30 mouse cellular contexts compared by ENCODE assay signal in the genomic region with DNA sequence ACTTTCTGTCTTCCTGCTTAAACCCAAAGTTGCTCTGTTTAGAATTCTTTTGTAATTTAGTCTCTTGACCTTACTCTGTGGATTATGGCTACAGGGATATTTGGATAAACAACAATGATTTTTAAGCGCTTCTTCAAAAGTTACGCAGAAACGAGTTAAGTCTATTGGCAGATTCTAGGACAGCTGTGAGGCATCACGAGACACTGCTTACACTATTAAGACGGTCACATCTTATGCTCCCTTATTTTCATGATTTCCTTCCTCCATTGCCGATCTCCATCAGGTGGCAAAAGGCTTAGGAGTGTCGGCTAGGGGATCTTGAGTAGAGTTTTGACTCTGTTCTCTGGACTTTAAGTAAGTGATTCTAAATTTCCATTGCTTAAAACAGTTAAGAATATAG. TPM values are rescaled to one million over a fixed set of nuclear protein-coding genes. Genes with fewer than 3 reads are reported as not detected.
"Had no signal": no experiment of that assay in that cellular context is flagged by ENCODE, and none has a peak within 500 bp of the region (broad histone marks: within the 10 kb centered on the region; RNA-seq: fewer than 3 reads in every experiment).

No protein-coding gene starts in this region.

- ATAC-seq: forebrain, embryonic 16.5 days; hindbrain, postnatal 0 days; intestine, embryonic 16.5 days had no signal

- DNase-seq: gastrocnemius, postnatal 14 days; gastrocnemius, postnatal 36 days; heart, adult 18-20 months; heart, postnatal 10 days; kidney, adult 11 months; kidney, adult 2 months; kidney, adult 9 months; kidney, postnatal 14 days; kidney, postnatal 4 days had no signal

- H3K9ac ChIP-seq: heart, embryonic 12.5 days; hindbrain, embryonic 13.5 days; hindbrain, embryonic 15.5 days; kidney, embryonic 15.5 days; limb, embryonic 12.5 days had no signal

- H3K36me3 ChIP-seq: hindbrain, embryonic 13.5 days; hindbrain, embryonic 15.5 days had no signal

- H3K9me3 ChIP-seq: heart, embryonic 10.5 days; heart, embryonic 12.5 days; hindbrain, embryonic 13.5 days; hindbrain, embryonic 15.5 days; kidney, embryonic 15.5 days; limb, embryonic 10.5 days; limb, embryonic 12.5 days had no signal

- H3K4me3 ChIP-seq: heart, embryonic 10.5 days; heart, embryonic 12.5 days; hindbrain, embryonic 13.5 days; hindbrain, embryonic 15.5 days; kidney, embryonic 15.5 days; layer of hippocampus, adult 2 months; left cerebral cortex, adult 2 months; limb, embryonic 10.5 days; limb, embryonic 12.5 days had no signal

- H3K27me3 ChIP-seq: heart, embryonic 12.5 days; hindbrain, embryonic 15.5 days; kidney, embryonic 15.5 days; limb, embryonic 12.5 days had no signal

- H3K27ac ChIP-seq: heart, embryonic 10.5 days; hindbrain, embryonic 13.5 days; hindbrain, embryonic 15.5 days; hindbrain, postnatal 0 days; kidney, embryonic 15.5 days; kidney, postnatal 0 days; layer of hippocampus, adult 2 months; left cerebral cortex, adult 2 months; limb, embryonic 10.5 days; limb, embryonic 12.5 days had no signal

- H3K4me2 ChIP-seq: heart, embryonic 12.5 days; hindbrain, embryonic 13.5 days; hindbrain, embryonic 15.5 days; kidney, embryonic 15.5 days; limb, embryonic 12.5 days had no signal

- H3K4me1 ChIP-seq: heart, embryonic 10.5 days; heart, embryonic 12.5 days; hindbrain, embryonic 13.5 days; hindbrain, embryonic 15.5 days; kidney, embryonic 15.5 days; limb, embryonic 10.5 days; limb, embryonic 12.5 days had no signal

RNA-seq across cellular contexts. Expression of gene Hsd17b13, which starts 33.1 kb away (rescaled TPM):
- total RNA-seq: gastrocnemius, adult 8-10 months; gastrocnemius, postnatal 14 days; gastrocnemius, postnatal 36 days; heart, adult 18-20 months; heart, adult 8-10 months; heart, postnatal 10 days; heart, postnatal 25 days; hematopoietic stem cell, adult 5-6 weeks; hindbrain, postnatal 0 days; layer of hippocampus, adult 2 months; layer of hippocampus, postnatal 10 days; layer of hippocampus, postnatal 25 days had no signal
- polyA plus RNA-seq: forebrain, embryonic 16.5 days; heart, embryonic 10.5 days; heart, embryonic 12.5 days; heart, embryonic 14.5 days; hindbrain, embryonic 11.5 days; hindbrain, embryonic 13.5 days; hindbrain, embryonic 15.5 days; hindbrain, postnatal 0 days; limb, embryonic 10.5 days; limb, embryonic 12.5 days had no signal
